Mouse (Mus musculus) erythroblast, embryonic 14.5 days (primary cell): ENCODE measurements at regions not wholly inside any gene's neighbourhood (a gene's known extent, or its start where the extent isn't known, plus 50 kb on each side); places are given as distances from the start of the nearest gene placed in this dataset.

Source experiments
- GATA1 ChIP-seq: IDR thresholded peaks from 2 replicates; pipeline ENCODE4 v1.6.1; 2012; ENCODE audit warnings: low read length, inconsistent platforms, mixed read lengths
- TAL1 ChIP-seq: IDR thresholded peaks from 3 replicates; pipeline ENCODE4 v1.6.1; 2012; ENCODE audit warnings: low read length, inconsistent platforms, mixed read lengths

DNA sequence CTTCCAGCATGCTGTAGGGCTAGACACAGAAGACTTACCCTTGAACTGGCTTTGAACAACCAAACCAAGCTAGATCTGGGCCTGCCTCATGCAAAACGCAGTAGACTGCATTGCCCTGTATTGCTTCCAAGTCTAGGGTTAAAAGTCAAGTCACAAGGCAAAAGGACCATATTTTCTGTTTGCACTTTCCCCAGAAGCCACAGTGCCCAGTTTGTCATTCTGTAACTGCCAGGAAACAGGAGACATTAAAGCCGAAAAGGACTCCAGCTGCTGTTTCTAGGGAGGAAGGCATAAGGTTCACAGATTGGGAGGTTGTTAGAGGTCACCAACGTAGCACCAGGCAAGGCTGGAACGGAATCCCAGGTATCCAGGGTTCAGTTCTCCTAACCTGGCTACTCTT lies 72.8 kb upstream of the Bcl6 start:
- TF ChIP-seq GATA1 (no peak), TAL1 (no peak)
